Mouse (Mus musculus) small intestine, adult 2 months (tissue): ENCODE measurements around the gene Gnaq.

Source experiments
- CTCF ChIP-seq: fragments of 200-500 bp; IDR thresholded peaks from 2 replicates; pipeline ENCODE4 v1.5.1; 2012; ENCODE audit warnings: low read depth, mild to moderate bottlenecking, control low read depth, inconsistent platforms, low read length, moderate library complexity, mixed read lengths; ENCODE audit not compliant: insufficient replicate concordance, insufficient read length; ENCODE audit errors: extremely low read depth
- POLR2A ChIP-seq: fragments of 200-500 bp; IDR thresholded peaks from 2 replicates; pipeline ENCODE4 v1.6.1; 2012; ENCODE audit warnings: low read depth, mild to moderate bottlenecking, control low read depth, inconsistent platforms, low read length, moderate library complexity

DNA sequence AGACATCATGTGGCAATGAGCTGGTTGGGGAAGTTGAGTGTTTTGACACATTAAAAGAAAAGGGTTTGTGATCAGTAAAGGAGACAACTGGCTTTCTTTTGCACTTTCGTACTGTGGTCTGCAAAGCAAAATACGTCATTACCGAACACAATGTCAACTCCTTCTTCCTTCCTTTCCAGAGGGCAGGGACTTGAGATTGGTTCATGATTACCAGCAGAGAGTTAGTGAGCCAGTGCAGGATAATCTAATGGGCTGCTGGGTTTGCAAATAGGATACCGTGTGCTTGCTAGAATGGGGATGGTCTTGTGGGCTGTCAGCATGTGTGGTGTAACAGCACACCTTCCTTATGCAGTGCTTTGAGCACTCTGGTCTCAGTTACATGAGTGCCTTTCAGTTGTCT, 8.1 kb downstream of the Gnaq start:
- TF ChIP-seq CTCF (no peak), POLR2A (no peak)
